Mouse (Mus musculus) T-cell, adult 2 months (primary cell): ENCODE data around the gene Sf3b6.

Source experiments
- DNase-seq: peaks from one replicate; pipeline ENCODE4 v3.0.0; 2022; ENCODE audit warnings: low spot score

The Sf3b6 gene

GRCm38 (mm10) chr12:4840741-4841140 is 23.4 kb downstream of the Sf3b6 start:
- DNase-seq = no peak

- DNase-seq = no peak
These were observed 24.1 kb downstream of the Sf3b6 start, which contains the start of gene Fkbp1b for GRCm38 (mm10) chr12:4841392-4841887. Gene Fkbp1b (minus strand): TSS chr12:4841591.

- no peak for DNase-seq
These were observed 25.1 kb downstream of the Sf3b6 start for GRCm38 (mm10) chr12:4842456-4842855.

- peak; percentile 86 for DNase-seq
These were observed 25.7 kb downstream of the Sf3b6 start, which contains the start of gene Wdcp for GRCm38 (mm10) chr12:4842890-4843597. Gene Wdcp (plus strand): TSS chr12:4843303.

GRCm38 (mm10) chr12:4843741-4844140 is 26.4 kb downstream of the Sf3b6 start:
- DNase-seq = peak; percentile 51

GRCm38 (mm10) chr12:4856160-4856559 is 38.8 kb downstream of the Sf3b6 start:
- peak; percentile 26 for DNase-seq

GRCm38 (mm10) chr12:4856834-4857233 is 39.5 kb downstream of the Sf3b6 start:
- DNase-seq = no peak

- no peak for DNase-seq
These were observed 42.0 kb downstream of the Sf3b6 start for GRCm38 (mm10) chr12:4859241-4859914.

- DNase-seq = no peak
These were observed 45.3 kb downstream of the Sf3b6 start for GRCm38 (mm10) chr12:4862672-4863071.

- DNase-seq = no peak
These were observed 46.5 kb downstream of the Sf3b6 start for GRCm38 (mm10) chr12:4863654-4864337.

- no peak for DNase-seq
These were observed 47.0 kb downstream of the Sf3b6 start for GRCm38 (mm10) chr12:4864338-4864690.

GRCm38 (mm10) chr12:4868924-4869323 is 51.6 kb downstream of the Sf3b6 start:
- no peak for DNase-seq

- DNase-seq = no peak
These were observed 53.9 kb downstream of the Sf3b6 start for GRCm38 (mm10) chr12:4871260-4871659.

- no peak for DNase-seq
These were observed 54.9 kb downstream of the Sf3b6 start for GRCm38 (mm10) chr12:4872273-4872672.

GRCm38 (mm10) chr12:4872983-4873477 is 55.7 kb downstream of the Sf3b6 start:
- no peak for DNase-seq

- DNase-seq = no peak
These were observed 56.2 kb downstream of the Sf3b6 start for GRCm38 (mm10) chr12:4873531-4873930.

- DNase-seq = peak; percentile 71
These were observed 57.0 kb downstream of the Sf3b6 start, which contains the start of gene Mfsd2b for GRCm38 (mm10) chr12:4874161-4874927. Gene Mfsd2b (minus strand): TSS chr12:4874359.

GRCm38 (mm10) chr12:4875623-4876022 is 58.3 kb downstream of the Sf3b6 start:
- no peak for DNase-seq
